Mouse (Mus musculus): ENCODE data around the gene Il18r1. TPM values are rescaled to one million over a fixed set of nuclear protein-coding genes. Genes with fewer than 3 reads are reported as not detected.

The Il18r1 gene
- total and polyA plus RNA-seq, 3 experiments: 0.45 to 0.76 TPM; not detected in 1

- peaks cover 6% of the 10 kb centered on the region; the same call in 1 of the 2 replicates for H3K4me1 ChIP-seq (ENCODE audit: insufficient read depth, low read depth, low read length)
Measured at GRCm38 (mm10) chr1:40547762-40548161, 82.4 kb downstream of the Il18r1 start.

More at GRCm38 (mm10) chr1:40547762-40548161, 82.4 kb downstream of the Il18r1 start:
- TF ChIP-seq POLR2AphosphoS5 (IDR thresholded peaks at IDR 0.05; ENCODE audit: insufficient replicate concordance, low read depth, low read length): no peak
- TF ChIP-seq CTCF (IDR thresholded peaks at IDR 0.05; ENCODE audit: low read depth, low read length): no peak
- TF ChIP-seq GATA2 (IDR thresholded peaks at IDR 0.05; ENCODE audit: borderline replicate concordance, low read depth, low read length): no peak
- no peak for TF ChIP-seq GATA1 (IDR thresholded peaks at IDR 0.05; ENCODE audit: borderline replicate concordance, low read length)
- no peak for TF ChIP-seq TAL1 (conservative IDR thresholded peaks at IDR 0.05; ENCODE audit: low read depth, low read length)
- DNase-seq (ENCODE audit: low spot score): no peak
- Histone ChIP-seq H3K27me3 (ENCODE audit: insufficient read depth, low read length) (peaks cover 17% of the 10 kb centered on the region; the same call in 1 of the 2 replicates), H3K36me3 (replicated peaks) (no peaks in the 10 kb centered on the region), H3K4me3 (ENCODE audit: low read depth, low read length) (no peak overlapping the region), H3K9me3 (replicated peaks) (no peaks in the 10 kb centered on the region)
- no peak for ATAC-seq (ENCODE audit: extremely low read depth, insufficient number of reproducible peaks, low FRiP score, poor library complexity, severe bottlenecking)

Other genes starting within 250 kb of the Il18r1 start
- not detected in 2 replicates for gene Il1r1, start 240.5 kb upstream of the Il18r1 start, total RNA-seq (2014; fragmentation: Nextera tagmentation)
- 0.12 and 0.22 TPM in 2 replicates for gene Il1r1, start 240.5 kb upstream of the Il18r1 start, total RNA-seq (2017)
- not detected in 2 replicates for gene Il1r1, start 240.5 kb upstream of the Il18r1 start, polyA plus RNA-seq (2012)
- 0.83 and 1.2 TPM in 2 replicates for gene Il1rl2, start 140.9 kb upstream of the Il18r1 start, total RNA-seq (2014; fragmentation: Nextera tagmentation)
- 0.12 and 0.33 TPM in 2 replicates for gene Il1rl2, start 140.9 kb upstream of the Il18r1 start, total RNA-seq (2017)
- 0.02 TPM in 1 of 2 replicates, not detected in the other for gene Il1rl2, start 140.9 kb upstream of the Il18r1 start, polyA plus RNA-seq (2012)
- 196 TPM in 2 replicates for gene Il1rl1, start 36.0 kb upstream of the Il18r1 start, total RNA-seq (2014; fragmentation: Nextera tagmentation)
- gene Il1rl1, start 36.0 kb upstream of the Il18r1 start, total RNA-seq (2017): 220 and 231 TPM in 2 replicates
- 6.9 and 10.2 TPM in 2 replicates for gene Il1rl1, start 36.0 kb upstream of the Il18r1 start, polyA plus RNA-seq (2012)
- 0.68 TPM in 1 of 2 replicates, not detected in the other for gene Il18rap, start 49.8 kb downstream of the Il18r1 start, total RNA-seq (2014; fragmentation: Nextera tagmentation)
- 1.4 and 1.6 TPM in 2 replicates for gene Il18rap, start 49.8 kb downstream of the Il18r1 start, total RNA-seq (2017)
- gene Il18rap, start 49.8 kb downstream of the Il18r1 start, polyA plus RNA-seq (2012): not detected in 2 replicates
- gene Slc9a4, start 114.5 kb downstream of the Il18r1 start, total RNA-seq (2014; fragmentation: Nextera tagmentation): not detected in 2 replicates
- gene Slc9a4, start 114.5 kb downstream of the Il18r1 start, total RNA-seq (2017): 0.17 TPM in 1 of 2 replicates, not detected in the other
- gene Slc9a4, start 114.5 kb downstream of the Il18r1 start, polyA plus RNA-seq (2012): not detected in 2 replicates
- not detected in 2 replicates for gene Slc9a2, start 215.0 kb downstream of the Il18r1 start, total RNA-seq (2014; fragmentation: Nextera tagmentation)
- gene Slc9a2, start 215.0 kb downstream of the Il18r1 start, total RNA-seq (2017): 0.17 and 0.27 TPM in 2 replicates
- gene Slc9a2, start 215.0 kb downstream of the Il18r1 start, polyA plus RNA-seq (2012): not detected in 2 replicates

Measured in G1E (cell line).